Mouse (Mus musculus): ENCODE data around the gene Ccser1.
"Not testable (repeated sequence)": the region's sequence is repeated elsewhere in the genome, so short reads cannot be mapped to it uniquely, and the experiment has no call there.

Gene Ccser1

DNA sequence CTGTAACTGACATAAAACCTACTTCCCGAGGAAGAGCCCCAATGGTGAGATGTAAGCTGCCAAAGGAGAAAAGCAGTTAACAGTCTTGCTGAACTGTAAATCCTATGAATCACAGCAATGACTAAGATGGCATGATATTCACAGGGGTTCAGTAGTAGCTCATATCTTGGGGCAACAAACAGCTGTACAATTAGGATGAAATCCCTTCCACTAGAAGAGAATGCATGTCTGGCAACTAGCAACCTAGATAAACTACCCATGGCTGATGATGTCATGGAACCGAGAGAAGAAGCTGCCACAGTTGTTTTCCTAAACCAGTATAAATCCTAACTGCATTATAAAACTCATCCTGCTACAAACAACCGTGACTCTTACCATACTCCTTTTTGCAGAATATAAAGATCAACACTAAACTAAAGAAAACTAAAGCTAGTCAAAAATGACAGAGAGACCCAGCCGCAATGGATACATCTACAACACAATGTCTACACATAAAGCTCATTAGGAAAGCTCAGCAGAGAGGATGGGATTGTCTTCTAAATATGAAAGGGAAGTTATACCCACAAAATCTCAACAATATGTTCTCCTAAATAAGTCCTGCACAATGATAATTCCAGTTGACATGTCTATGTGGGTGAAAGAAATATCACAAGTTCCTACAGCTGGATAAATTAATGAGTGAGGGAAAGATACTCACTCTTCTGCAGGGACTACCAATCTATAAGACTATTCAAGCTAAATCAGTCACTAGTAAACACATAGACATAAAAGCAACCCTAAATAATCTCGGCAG is 550.2 kb downstream of the Ccser1 start:
- DNase-seq: no peak

DNA sequence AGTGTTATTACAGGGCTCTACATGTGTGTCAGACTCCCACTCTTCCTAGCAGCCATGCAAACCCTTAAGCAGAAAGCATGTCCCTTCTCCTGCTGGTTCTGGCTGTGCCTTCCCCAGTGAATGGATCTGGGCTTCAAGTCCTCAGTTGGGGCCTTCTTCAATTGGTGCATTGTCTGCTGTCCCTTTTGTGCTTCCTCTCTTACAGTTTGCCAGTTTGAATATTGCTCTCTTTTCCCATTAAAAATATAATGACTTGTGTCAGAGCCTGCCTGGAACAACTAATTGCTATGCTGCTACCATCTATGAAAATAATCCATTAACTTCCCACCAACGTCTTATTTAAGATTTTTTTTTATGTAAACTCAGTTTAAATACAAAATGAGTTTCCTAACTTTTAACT is 566.2 kb downstream of the Ccser1 start:
- DNase-seq: no peak

- DNase-seq: no peak
Measured at GRCm38 (mm10) chr6:61762135-61762534, 582.0 kb downstream of the Ccser1 start.

DNA sequence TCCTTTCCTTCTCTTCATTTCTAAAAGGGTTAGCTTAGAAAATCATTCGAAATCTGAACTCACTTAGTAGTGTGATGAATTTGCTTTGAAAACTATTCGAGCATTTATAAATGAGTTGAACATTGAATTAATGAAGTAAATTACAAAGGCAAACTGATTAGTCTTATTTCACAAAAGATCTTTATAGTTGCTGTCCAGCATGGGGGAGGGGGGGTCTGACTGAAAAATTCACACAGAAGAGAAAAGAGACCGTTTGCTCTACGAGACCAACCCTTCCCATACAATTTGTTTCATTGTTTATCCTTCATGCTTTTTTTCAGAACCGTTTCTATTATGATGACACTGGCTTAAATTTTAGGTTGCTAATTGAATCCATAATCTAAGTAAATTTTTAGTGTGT is 583.3 kb downstream of the Ccser1 start:
- DNase-seq: no peak

GRCm38 (mm10) chr6:61765801-61766200 is 585.7 kb downstream of the Ccser1 start:
- no peak for DNase-seq

- no peak for DNase-seq
Measured at GRCm38 (mm10) chr6:61767151-61767550, 587.0 kb downstream of the Ccser1 start.

DNA sequence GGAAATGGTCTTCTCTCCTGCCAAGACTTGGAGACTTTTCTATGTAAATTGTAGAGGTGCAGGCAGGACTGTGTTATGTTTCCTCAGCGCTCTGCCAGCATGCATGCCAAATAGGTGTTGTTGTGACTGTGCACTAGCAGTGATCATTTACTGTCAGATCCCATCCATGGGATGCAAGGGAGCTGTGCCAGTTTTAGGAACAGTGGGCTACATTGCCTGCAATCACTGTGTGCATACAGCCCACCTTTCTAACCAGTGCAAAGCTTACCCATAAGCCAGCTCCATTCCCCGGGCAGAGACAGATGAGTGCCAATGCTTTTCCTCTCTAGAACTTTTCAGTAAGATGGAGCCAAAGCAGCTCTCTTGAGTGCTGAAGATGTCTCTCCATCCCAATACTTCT is 606.6 kb downstream of the Ccser1 start:
- DNase-seq: no peak

GRCm38 (mm10) chr6:61800889-61801288 is 620.8 kb downstream of the Ccser1 start:
- DNase-seq: no peak

- no peak for DNase-seq
Measured at GRCm38 (mm10) chr6:61805481-61805880, 625.4 kb downstream of the Ccser1 start.

GRCm38 (mm10) chr6:61817716-61818115 is 637.6 kb downstream of the Ccser1 start:
- no peak for DNase-seq

GRCm38 (mm10) chr6:61876302-61876701 is 696.2 kb downstream of the Ccser1 start:
- no peak for DNase-seq

- DNase-seq: no peak
Measured at GRCm38 (mm10) chr6:61898238-61898637, 718.1 kb downstream of the Ccser1 start.

DNA sequence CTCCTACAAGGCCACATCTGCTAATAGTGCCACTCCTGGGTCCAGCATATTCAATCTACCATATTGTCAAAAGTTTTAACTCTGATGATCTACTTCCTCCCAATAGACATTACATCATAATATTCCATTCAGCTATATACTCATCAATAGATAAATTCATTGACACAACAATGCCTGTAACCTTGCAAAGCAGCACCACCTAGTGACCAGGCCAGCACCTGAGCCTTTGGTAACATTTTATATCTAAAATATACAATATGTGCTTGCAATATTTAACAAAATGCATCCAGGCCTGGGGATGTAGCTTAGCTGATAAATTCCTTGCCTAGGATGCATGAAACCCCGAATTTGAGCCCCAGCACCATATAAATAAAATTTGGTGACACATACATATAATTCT is 722.6 kb downstream of the Ccser1 start:
- DNase-seq: peak; percentile 14

DNA sequence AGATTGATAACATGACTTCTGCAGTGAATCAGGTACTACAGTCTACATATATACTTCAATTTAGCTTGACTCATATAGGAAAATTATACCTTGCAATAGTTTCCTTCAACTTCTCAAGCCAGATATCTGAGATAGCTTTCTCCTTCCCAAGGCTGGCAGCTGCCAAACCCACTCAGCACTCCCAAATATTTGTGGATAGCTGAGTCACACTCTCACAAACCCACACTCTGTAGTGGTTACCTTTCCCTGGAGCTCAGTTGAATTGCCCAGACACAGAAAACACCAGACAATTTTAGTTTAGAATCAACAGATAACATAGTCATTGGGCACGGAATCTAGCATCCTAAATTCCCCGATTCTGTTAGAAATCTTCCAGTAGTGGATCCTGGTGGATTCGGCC is 732.8 kb downstream of the Ccser1 start:
- DNase-seq: no peak

DNA sequence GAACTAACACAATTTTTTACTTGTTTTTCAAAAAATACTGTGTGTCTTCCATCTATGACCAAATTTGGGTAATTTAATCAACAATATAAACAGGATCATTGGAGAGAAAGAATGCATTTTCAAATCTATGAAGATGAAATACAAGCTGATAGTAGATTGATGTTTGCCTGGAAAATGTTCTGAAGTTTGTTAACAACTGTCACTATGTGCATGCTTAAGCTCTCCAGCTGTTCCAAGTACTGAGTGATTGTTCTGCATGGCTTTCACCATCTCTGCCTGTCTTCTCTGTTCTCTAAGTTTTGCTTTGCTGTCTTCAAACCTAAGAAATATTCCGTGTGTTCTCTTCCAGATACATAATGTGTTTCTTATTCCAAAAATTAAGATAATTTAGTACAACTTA is 751.5 kb downstream of the Ccser1 start:
- DNase-seq: no peak

DNA sequence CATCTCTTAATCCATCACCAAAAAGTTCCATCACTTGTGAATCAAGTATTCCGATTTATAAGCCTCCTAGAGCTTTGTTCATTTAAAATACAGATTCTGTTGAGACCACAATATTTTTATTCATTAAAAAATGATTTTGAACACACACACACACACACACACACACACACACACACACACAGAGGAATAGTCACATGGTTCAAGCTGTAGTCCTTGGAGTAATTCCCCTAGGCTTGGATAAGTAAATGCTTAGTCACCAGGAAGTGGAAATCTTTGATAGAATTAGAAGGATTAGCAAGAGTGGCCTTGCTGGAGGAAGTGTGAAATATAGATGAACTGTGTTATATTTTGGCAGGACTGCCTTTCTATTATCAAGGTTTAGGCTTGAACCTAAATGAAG is 756.5 kb downstream of the Ccser1 start:
- DNase-seq: no peak

DNA sequence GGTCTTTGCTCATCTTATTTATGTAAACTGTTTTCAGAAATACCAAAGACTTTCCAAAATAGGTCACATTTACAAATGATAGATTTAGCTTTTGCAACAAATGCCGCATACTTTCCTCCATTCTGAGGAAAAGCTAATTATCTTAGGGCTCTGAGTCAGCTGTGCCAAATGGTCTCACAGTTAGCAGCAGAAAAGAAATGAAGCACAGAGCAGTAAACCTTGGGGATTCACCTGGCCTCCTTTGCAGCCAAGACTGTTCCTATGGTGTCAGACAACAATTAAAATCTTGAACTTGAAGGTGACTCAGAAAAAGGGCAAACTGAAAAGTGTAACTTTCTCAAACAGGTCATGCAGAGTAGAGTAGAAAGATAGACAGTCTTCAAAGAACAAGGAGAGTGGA is 759.1 kb downstream of the Ccser1 start:
- DNase-seq: no peak

DNA sequence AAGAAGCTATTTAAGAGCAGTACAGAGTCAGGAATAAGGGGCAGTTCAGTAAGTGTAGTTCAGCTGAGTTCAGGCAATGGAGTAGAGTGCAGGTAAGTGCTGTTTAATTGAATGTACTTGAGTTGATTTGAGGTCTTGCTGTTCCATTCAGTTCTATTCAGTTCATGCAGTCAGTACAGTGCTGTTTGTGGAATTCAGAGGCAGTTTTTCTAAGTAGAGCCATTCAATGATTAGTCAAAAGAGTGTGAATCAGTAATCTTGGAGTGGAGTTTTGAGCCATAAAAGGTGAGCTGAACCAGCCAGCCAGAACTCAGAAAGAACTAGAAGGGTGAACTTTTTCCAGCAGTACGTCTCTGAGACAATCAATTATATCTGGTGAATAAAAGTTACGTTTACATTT is 773.6 kb downstream of the Ccser1 start:
- DNase-seq: no peak

DNA sequence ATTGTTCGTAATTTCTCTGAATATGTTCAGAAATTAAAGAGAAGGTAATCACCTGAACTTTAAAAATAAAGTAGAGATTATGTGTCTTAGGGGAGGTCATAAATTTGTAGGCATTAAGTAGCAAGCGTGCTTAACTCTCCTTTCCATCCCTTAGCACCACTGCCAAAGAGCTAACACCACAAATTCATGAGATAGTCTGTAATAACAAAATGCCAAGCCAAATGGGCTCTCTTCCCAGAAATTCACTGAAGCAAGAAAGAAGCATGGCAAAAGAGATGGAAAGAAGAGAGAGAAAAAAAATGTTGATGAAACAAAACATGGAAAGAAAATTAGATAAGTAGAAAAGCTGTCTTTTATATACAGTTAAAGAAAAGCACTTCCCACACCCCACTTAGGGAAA is 796.8 kb downstream of the Ccser1 start:
- peak; percentile 6 for DNase-seq

DNA sequence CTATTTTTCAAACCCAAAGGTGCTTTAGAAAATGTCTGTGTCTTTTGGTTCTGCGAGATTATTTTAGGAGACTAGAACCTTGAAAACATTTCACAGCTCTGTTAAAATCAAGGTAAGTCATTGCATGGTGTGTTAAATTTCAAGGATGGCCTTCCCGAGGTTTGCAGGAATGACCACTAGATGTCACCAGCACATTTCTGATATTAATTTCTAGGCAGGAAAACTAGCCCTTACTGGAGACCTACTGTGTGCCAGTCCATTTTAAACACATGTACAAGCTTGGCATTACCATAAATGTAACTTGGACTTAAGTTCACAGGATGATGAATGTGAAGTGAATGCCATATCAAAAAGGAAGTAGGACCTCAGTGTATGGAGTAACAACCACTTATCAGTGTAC is 798.3 kb downstream of the Ccser1 start:
- no peak for DNase-seq

GRCm38 (mm10) chr6:62014374-62014773 is 834.2 kb downstream of the Ccser1 start:
- DNase-seq: no peak

GRCm38 (mm10) chr6:62044454-62044853 is 864.3 kb downstream of the Ccser1 start:
- no peak for DNase-seq

DNA sequence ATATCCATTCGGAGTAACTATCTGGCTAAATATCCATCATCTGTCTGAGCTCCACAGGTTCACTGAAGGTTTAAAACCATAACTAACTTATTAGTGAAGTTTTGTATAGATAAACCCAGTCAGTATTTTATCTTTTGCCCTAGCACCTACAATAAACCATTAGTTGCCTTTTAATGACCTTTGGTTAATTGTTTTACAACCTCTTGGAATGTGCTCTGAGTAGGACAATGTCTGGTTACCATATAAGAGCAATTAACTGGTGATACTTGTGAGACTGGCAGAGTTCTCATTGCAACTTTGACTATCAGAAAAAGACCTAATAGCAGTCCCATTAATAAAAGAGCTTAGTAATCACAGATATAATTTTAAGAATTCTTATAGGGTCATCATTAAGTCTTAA is 864.9 kb downstream of the Ccser1 start:
- DNase-seq: not testable (repeated sequence)

DNA sequence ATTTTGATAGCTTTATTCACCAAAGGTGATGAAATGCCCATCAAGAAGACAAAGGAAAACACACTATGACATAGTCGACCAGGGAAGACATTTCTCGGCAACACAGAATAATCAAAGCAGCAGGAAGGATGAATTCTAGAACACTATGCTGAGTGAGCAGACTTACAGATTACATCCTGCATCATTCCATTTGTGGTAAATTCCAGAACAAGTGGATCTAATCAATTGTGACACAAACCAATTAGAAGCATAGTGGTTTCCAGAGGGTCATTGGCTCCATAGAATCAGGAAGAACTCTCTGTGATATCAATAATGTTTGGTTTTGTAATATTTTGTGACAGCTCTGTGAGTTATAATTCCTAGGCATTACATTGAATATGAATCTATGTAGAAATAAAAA is 875.2 kb downstream of the Ccser1 start:
- no peak for DNase-seq

DNA sequence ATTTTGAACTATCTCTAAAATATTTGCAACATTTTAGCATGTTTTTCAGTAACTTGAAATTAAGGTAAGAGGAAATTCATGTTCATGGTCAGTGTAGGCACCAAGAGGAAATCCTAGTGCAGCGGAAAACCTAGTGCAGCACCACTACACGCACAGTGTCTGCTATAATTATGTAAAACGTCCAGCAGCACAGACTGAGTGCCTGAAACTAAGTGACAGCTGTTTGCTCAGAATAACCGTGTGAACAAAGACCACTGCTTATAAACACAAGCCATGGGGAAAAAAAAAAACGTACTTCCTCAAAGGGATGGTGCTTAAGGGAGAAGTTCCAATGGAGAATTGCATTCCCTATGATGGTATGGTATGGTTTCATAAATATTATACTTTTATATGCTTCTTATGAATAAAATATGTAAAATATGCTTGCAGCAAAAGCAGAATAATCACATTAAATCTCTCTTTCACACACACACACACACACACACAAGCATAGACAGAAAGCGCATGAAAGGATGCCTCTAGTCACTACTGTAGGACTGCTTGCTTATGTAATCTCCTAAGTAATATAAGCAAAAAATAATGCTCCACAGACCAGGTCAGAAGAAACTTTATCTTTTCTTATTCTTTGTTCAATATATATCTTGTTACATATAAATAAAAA is 886.4 kb downstream of the Ccser1 start:
- no peak for DNase-seq
